Mouse (Mus musculus) lung, postnatal 0 days (tissue): ENCODE measurements around the gene Tbl1xr1. TPM values are rescaled to one million over a fixed set of nuclear protein-coding genes. Genes with fewer than 3 reads are reported as not detected.

Source experiments
- ATAC-seq: fragments of 200-750 bp; cut with Nextera tagmentation; 2 replicates; pipeline ENCODE4 v1.8.0; 2017; ENCODE audit warnings: moderate library complexity
- DNase-seq: peaks from one replicate; pipeline ENCODE4 v3.0.0-alpha.2; 2016; ENCODE audit warnings: low spot score
- H3K27ac ChIP-seq: fragments of 300-500 bp; sonication (generic); 2 replicates; pipeline ENCODE4 v1.5.1; 2014; ENCODE audit warnings: antibody characterized with exemption, mild to moderate bottlenecking, low read length, mixed read lengths
- H3K27me3 ChIP-seq: fragments of 300-500 bp; sonication (generic); replicated peaks from 2 replicates; pipeline ENCODE4 v1.6.1; 2014; ENCODE audit warnings: low read length, mixed read lengths; ENCODE audit not compliant: insufficient read depth
- H3K36me3 ChIP-seq: fragments of 300-500 bp; sonication (generic); 2 replicates; pipeline ENCODE4 v1.6.1; 2014; ENCODE audit warnings: low read length, mixed read lengths; ENCODE audit not compliant: insufficient read depth
- H3K4me1 ChIP-seq: fragments of 300-500 bp; sonication (generic); 2 replicates; pipeline ENCODE4 v1.6.1; 2014; ENCODE audit warnings: antibody characterized with exemption, low read depth, low read length, mixed read lengths; ENCODE audit not compliant: insufficient read depth
- H3K4me2 ChIP-seq: fragments of 300-500 bp; sonication (generic); replicated peaks from 2 replicates; pipeline ENCODE4 v1.6.1; 2014; ENCODE audit warnings: low read depth, mild to moderate bottlenecking, low read length, moderate library complexity, mixed read lengths
- H3K4me3 ChIP-seq: fragments of 300-500 bp; sonication (generic); 2 replicates; pipeline ENCODE4 v1.5.1; 2014; ENCODE audit warnings: low read depth, low read length
- H3K9ac ChIP-seq: fragments of 300-500 bp; sonication (generic); replicated peaks from 2 replicates; pipeline ENCODE4 v1.6.1; 2014; ENCODE audit warnings: low read depth, mild to moderate bottlenecking
- H3K9me3 ChIP-seq: fragments of 300-500 bp; sonication (generic); 2 replicates; pipeline ENCODE4 v1.6.1; 2016; ENCODE audit warnings: low read length, mixed read lengths
- CTCF ChIP-seq: IDR thresholded peaks from 2 replicates; pipeline ENCODE4 v1.5.1; 2016; ENCODE audit warnings: antibody characterized with exemption, mild to moderate bottlenecking
- EP300 ChIP-seq: IDR thresholded peaks from 2 replicates; pipeline ENCODE4 v1.6.1; 2016; ENCODE audit warnings: antibody characterized with exemption, mild to moderate bottlenecking, control low read depth
- WGBS: fragments of 180-500 bp; shearing (Covaris S2); extraction: QIAGEN DNeasy Blood & Tissue Kit; methylation state at CpG from one replicate; pipeline ENCODE4 v1.1.7; 2014; 5-methylcytosine and 5-hydroxymethylcytosine counted together
- polyA plus RNA-seq: library from polyadenylated mRNA; unstranded; fragments of >200 nt; fragmentation: Nextera tagmentation; extraction: Ambion mirVana; gene quantifications from 2 replicates; pipeline ENCODE4 v1.2.1, GENCODE M21; 2015

The Tbl1xr1 gene
- polyA plus RNA-seq, 1 experiment from 2014 or later: 9.6 TPM

DNA sequence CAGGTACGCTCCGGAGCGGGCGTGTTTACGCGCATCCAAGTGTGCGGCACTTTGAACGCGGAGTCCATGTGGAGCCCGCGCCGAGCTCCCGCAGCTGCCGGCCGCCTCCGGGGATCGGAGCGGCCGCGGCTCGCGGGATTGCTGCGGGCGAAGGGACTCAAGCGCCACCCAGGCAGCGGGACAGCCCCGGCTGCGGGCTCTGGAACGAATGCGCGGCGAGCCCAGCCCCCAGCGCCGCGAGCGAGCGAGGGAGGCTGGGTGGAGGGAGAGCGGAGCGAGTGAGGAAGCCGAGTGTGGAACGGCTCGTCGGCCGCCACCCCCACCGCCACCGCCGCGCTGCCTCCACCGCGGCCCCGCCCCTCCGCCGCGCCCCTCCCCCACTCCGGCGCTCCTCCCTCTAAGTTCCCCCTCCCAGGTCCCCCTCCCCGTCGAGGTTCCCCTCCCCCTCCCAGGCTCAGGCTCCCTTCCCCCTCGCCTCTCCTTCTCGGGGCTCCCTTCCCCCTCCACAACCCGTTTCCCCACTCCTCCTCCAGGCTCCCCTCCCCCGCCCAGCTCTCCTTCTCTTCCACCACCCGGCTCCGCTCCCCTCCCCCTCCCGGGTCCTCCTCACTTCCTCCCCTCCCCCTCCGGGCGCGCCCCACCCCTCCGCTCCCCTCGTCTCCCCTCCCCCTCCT is 428 bp upstream of the Tbl1xr1 start:
- Histone ChIP-seq H3K36me3 (no peaks in the 10 kb centered on the region), H3K4me3 (peak overlapping the region; percentile 99), H3K4me1 (peaks cover 10% of the 10 kb centered on the region; the same call in 1 of the 2 replicates), H3K27ac (peak overlapping the region; percentile 97), H3K9ac (peak overlapping the region; percentile 71), H3K27me3 (no peaks in the 10 kb centered on the region), H3K4me2 (peak overlapping the region; percentile 85), H3K9me3 (no peaks in the 10 kb centered on the region)
- TF ChIP-seq CTCF: no peak
- no peak for TF ChIP-seq EP300
- peak; percentile 86 for ATAC-seq
- WGBS: under 1% methylated on average over 32 of the region's 70 CpGs
- DNase-seq: peak; percentile 95

DNA sequence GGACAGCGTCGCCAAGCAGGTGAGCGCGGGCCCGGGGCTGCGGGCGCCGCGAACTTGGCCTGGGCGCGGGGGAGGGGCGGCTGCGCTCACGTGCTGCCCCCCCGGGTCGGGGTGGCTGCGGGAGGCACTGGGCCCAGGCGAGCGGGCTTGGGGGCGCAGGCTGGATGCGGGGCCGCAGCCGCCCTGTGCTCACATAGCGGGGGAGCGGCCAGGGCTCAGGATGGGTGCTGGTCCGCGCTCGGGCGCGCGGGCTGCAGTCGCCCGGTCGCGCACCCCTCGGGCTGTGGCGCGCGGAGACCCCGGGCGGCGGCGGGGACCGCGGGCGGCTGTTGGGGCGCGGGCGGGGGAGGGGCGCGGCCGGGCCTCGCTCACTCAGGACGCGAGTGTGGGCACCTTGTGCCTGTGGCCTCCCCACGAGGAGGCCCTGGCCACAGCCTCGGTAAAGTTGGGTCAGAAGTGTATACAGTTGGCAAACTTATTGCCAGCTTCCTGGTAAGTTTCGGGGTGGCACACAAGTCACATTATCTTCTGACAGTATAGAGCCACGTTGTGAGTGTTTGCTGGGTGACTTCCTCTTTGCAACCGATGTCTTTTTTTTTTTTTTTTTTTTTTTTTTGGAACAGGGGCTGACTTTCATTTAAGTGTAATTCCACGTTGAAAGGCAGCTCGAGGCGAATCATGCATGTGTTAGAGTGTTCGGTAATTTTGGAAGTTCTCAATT is 644 bp downstream of the Tbl1xr1 start:
- peak overlapping the region; percentile 92 for H3K9ac ChIP-seq
- no peaks in the 10 kb centered on the region for H3K36me3 ChIP-seq
- peak overlapping the region; percentile 99 for H3K4me3 ChIP-seq
- H3K27ac ChIP-seq: peak overlapping the region; percentile 97
- peak; percentile 66 for DNase-seq
- H3K4me1 ChIP-seq: peaks cover 10% of the 10 kb centered on the region; the same call in 1 of the 2 replicates
- WGBS: under 1% methylated on average over 53 of the region's 64 CpGs
- TF ChIP-seq CTCF: no peak
- TF ChIP-seq EP300: no peak
- peak overlapping the region; percentile 85 for H3K4me2 ChIP-seq
- H3K27me3 ChIP-seq: no peaks in the 10 kb centered on the region
- no peaks in the 10 kb centered on the region for H3K9me3 ChIP-seq
- ATAC-seq: peak; percentile 39

DNA sequence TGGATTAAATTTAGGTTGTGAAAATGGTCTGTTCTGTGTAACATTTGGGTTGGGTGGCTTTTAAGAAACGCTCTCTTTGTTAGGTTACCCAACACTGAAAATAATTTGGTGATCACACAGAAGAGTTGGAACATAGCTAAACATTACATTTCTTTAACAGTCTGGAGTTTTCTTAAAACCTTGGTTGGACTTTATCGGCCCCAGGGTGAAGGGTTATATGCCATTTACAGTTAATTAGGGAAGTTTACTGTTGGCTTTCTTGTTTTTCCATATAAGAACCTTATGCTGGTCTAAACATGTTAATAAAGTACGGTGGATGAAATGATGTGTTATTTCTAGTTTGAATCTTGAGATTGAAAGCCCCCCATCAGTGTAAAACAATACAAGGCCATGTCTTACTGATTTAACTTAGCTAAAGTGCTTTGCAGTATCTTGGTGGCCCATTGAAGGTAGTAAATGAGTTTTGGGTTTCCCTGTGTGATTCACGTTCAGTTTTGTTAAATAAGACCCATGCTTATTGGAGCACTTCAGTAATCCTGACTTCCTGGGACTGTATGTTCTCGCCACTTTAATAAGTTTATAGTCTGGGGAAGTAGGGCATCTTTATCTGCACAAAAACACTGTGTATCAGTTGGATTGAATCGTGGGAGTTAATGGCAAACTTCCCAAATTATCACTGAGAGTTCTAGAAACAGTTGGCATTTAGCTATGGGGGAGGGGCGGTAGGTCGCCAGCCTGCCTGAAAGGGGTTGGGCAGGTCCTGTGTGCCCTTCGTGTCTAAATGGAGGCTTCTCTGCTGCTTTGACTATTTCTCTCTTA is 1.4 kb downstream of the Tbl1xr1 start:
- peak overlapping the region; percentile 97 for H3K27ac ChIP-seq
- H3K9me3 ChIP-seq: no peaks in the 10 kb centered on the region
- TF ChIP-seq EP300 (no peak), CTCF (no peak)
- no peaks in the 10 kb centered on the region for H3K36me3 ChIP-seq
- peak overlapping the region; percentile 99 for H3K4me3 ChIP-seq
- H3K9ac ChIP-seq: peak overlapping the region; percentile 29; the same call in 1 of the 2 replicates
- no peak for ATAC-seq
- H3K4me1 ChIP-seq: peaks cover 10% of the 10 kb centered on the region; the same call in 1 of the 2 replicates
- 4% methylated on average over 9 of the region's 9 CpGs for WGBS
- peak overlapping the region; percentile 85 for H3K4me2 ChIP-seq
- H3K27me3 ChIP-seq: no peaks in the 10 kb centered on the region
- peak; percentile 36 for DNase-seq

- Histone ChIP-seq H3K4me3 (peak overlapping the region; percentile 99; the same call in 1 of the 2 replicates), H3K27ac (peak overlapping the region; percentile 97; the same call in 1 of the 2 replicates), H3K36me3 (no peaks in the 10 kb centered on the region), H3K9me3 (no peaks in the 10 kb centered on the region), H3K27me3 (no peaks in the 10 kb centered on the region), H3K9ac (0 out of 2 replicates have a peak overlapping the region, but pooled peaks have one; percentile 29), H3K4me2 (peak overlapping the region; percentile 85), H3K4me1 (peaks cover 10% of the 10 kb centered on the region; the same call in 1 of the 2 replicates)
- WGBS: 29% methylated on average over 3 of the region's 3 CpGs
- ATAC-seq: no peak
- no peak for TF ChIP-seq CTCF
- no peak for TF ChIP-seq EP300
- DNase-seq: no peak
Measured at GRCm38 (mm10) chr3:22078529-22078928, 2.1 kb downstream of the Tbl1xr1 start.

DNA sequence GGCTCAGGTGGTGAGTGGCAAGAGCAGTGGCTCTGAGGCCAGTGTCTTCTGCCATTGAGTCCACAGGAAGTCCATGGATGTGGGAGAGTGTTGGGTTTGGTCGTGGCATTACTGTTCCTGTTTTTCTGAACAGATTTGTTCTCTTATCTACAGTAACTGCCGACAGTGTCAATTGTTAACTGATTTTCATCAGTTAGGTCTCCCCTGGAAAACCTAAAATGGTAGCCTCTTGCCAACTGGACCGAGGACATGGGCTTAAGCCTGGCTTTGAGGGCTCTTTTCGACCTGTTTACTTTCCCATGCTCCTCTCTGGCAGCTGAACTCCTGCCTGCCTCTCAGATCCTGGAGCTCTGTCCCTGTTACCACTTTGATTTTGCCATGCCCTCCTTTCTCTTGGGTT is 5.4 kb downstream of the Tbl1xr1 start:
- H3K27ac ChIP-seq: no peak overlapping the region
- H3K9ac ChIP-seq: no peak overlapping the region
- H3K4me3 ChIP-seq: no peak overlapping the region
- DNase-seq (no peak), ATAC-seq (no peak)
- H3K4me1 ChIP-seq: peaks cover 5% of the 10 kb centered on the region; the same call in 1 of the 2 replicates
- no peaks in the 10 kb centered on the region for H3K36me3 ChIP-seq
- no peak overlapping the region for H3K4me2 ChIP-seq
- no peak for TF ChIP-seq CTCF
- no peak for TF ChIP-seq EP300
- H3K9me3 ChIP-seq: no peaks in the 10 kb centered on the region
- no peaks in the 10 kb centered on the region for H3K27me3 ChIP-seq
- 51% methylated on average over 4 of the region's 4 CpGs for WGBS

DNA sequence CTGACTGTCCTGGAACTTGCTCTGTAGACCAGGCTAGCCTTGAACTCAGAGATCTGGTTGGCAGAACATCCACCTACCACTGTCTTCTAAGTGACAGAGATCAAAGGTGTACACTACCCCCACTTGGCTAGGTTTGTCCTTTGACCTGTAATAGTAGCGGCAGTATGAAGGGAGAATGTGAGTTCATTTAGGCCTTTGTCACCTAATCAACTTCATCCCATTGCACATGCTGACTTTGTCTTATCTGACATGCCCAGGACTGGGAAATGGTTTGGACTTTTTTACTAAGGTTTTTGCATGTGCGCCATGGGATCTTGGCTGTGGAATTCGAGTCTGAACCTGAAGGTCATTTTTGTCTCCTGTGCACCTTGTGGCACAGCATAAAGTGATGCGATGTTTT is 6.4 kb downstream of the Tbl1xr1 start:
- H3K4me1 ChIP-seq: peaks cover 5% of the 10 kb centered on the region; the same call in 1 of the 2 replicates
- H3K9ac ChIP-seq: no peak overlapping the region
- TF ChIP-seq EP300: no peak
- TF ChIP-seq CTCF: no peak
- WGBS: 84% methylated on average over 4 of the region's 4 CpGs
- H3K9me3 ChIP-seq: no peaks in the 10 kb centered on the region
- DNase-seq (no peak), ATAC-seq (no peak)
- no peaks in the 10 kb centered on the region for H3K36me3 ChIP-seq
- H3K4me2 ChIP-seq: no peak overlapping the region
- H3K4me3 ChIP-seq: no peak overlapping the region
- H3K27ac ChIP-seq: no peak overlapping the region
- H3K27me3 ChIP-seq: no peaks in the 10 kb centered on the region
